Mouse (Mus musculus): ENCODE measurements around the gene Znrd1.

GRCm38 (mm10) chr17:36997033-36997735 is 38.8 kb upstream of the Znrd1 start:
- TF ChIP-seq CTCF (conservative IDR thresholded peaks at IDR 0.05; ENCODE audit: low read length) (peak; percentile 67), POU5F1 (IDR thresholded peaks at IDR 0.05; ENCODE audit: borderline replicate concordance, low read length) (no peak)

Measured in E14TG2a.4 (cell line).